10 mouse cellular contexts compared by ENCODE assay signal in genomic region chr10:40629140-40629539, GRCm38 (mm10). TPM values are rescaled to one million over a fixed set of nuclear protein-coding genes. Genes with fewer than 3 reads are reported as not detected.
DNase-seq lines count a peak whose midpoint lies in the region; ATAC-seq and TF ChIP-seq lines count a peak whose summit lies in the region.
"Had no signal": no experiment of that assay in that cellular context is flagged by ENCODE, and none has a peak within 500 bp of the region (broad histone marks: within the 10 kb centered on the region; RNA-seq: fewer than 3 reads in every experiment).

No protein-coding gene starts in this region.

- WGBS in hindbrain, postnatal 0 days = 80% methylated on average over 7 of the region's 7 CpGs
- 79% methylated on average over 7 of the region's 7 CpGs for WGBS in hindbrain, embryonic 10.5 days
- 80% methylated on average over 7 of the region's 7 CpGs for WGBS in heart, postnatal 0 days

- H3K9ac ChIP-seq in hindbrain, postnatal 0 days (replicated peaks; ENCODE audit: low read length) = no peak overlapping the region
- no peak overlapping the region for H3K9ac ChIP-seq in heart, postnatal 0 days (replicated peaks; ENCODE audit: low read depth, low read length)
- H3K9ac ChIP-seq: embryonic facial prominence, embryonic 13.5 days; liver, embryonic 15.5 days had no signal

- peak overlapping the region; percentile 38; the same call in 1 of the 2 replicates for H3K4me2 ChIP-seq in hindbrain, postnatal 0 days (ENCODE audit: low read depth, low read length)
- H3K4me2 ChIP-seq in heart, postnatal 0 days (ENCODE audit: low read depth, low read length) = peak overlapping the region; percentile 25; the same call in 1 of the 2 replicates
- H3K4me2 ChIP-seq: embryonic facial prominence, embryonic 13.5 days; liver, embryonic 15.5 days had no signal

- H3K27ac ChIP-seq in hindbrain, postnatal 0 days = no peak overlapping the region
- H3K27ac ChIP-seq in hindbrain, embryonic 10.5 days = no peak overlapping the region
- peak overlapping the region; percentile 99 for H3K27ac ChIP-seq in heart, postnatal 0 days (ENCODE audit: low read depth)
- H3K27ac ChIP-seq: embryonic facial prominence, embryonic 13.5 days; liver, embryonic 15.5 days had no signal

- no peaks in the 10 kb centered on the region for H3K27me3 ChIP-seq in hindbrain, postnatal 0 days (ENCODE audit: insufficient read depth, low read length)
- H3K27me3 ChIP-seq in hindbrain, embryonic 10.5 days (ENCODE audit: insufficient read depth, poor library complexity, severe bottlenecking) = no peaks in the 10 kb centered on the region
- no peaks in the 10 kb centered on the region for H3K27me3 ChIP-seq in E14TG2a.4 (ENCODE audit: insufficient read depth, low read length)
- H3K27me3 ChIP-seq in heart, postnatal 0 days (ENCODE audit: control insufficient read depth, insufficient read depth, low read length) = no peaks in the 10 kb centered on the region
- H3K27me3 ChIP-seq: embryonic facial prominence, embryonic 13.5 days; liver, embryonic 15.5 days had no signal

- peak; percentile 75 for TF ChIP-seq CTCF in hindbrain, postnatal 0 days (IDR thresholded peaks at IDR 0.05; ENCODE audit: low read depth)
- peak; percentile 47 for TF ChIP-seq CTCF in E14TG2a.4 (conservative IDR thresholded peaks at IDR 0.05; ENCODE audit: low read length)
- TF ChIP-seq CTCF in heart, postnatal 0 days (IDR thresholded peaks at IDR 0.05; ENCODE audit: low read depth) = peak; percentile 72

- no peak for ATAC-seq in hindbrain, postnatal 0 days
- no peak for ATAC-seq in heart, postnatal 0 days (ENCODE audit: insufficient read depth, low read depth)
- ATAC-seq in erythroblast, adult 5-6 weeks (replicated peaks; ENCODE audit: low FRiP score, poor library complexity, severe bottlenecking) = no peak

- peak; percentile 55 for DNase-seq in hindbrain, postnatal 0 days (ENCODE audit: low spot score)
- no peak for DNase-seq in hindbrain, embryonic 10.5 days (ENCODE audit: low spot score)
- DNase-seq in c-Kit-positive CD71-positive TER-119-negative erythroid progenitor cells, embryonic 14.5 days (ENCODE audit: low read depth) = peak; percentile 30
- DNase-seq in heart, postnatal 0 days (ENCODE audit: low spot score) = peak; percentile 19
- DNase-seq in lung, postnatal 4 days = peak; percentile 59 to 69
- no peak for DNase-seq in adrenal gland, postnatal 25 days

- no peak for TF ChIP-seq EP300 in heart, postnatal 0 days (IDR thresholded peaks at IDR 0.05; ENCODE audit: low read depth)

- H3K4me1 ChIP-seq in hindbrain, postnatal 0 days (ENCODE audit: insufficient read depth, low read length) = peaks cover 6% of the 10 kb centered on the region; the same call in 1 of the 2 replicates
- H3K4me1 ChIP-seq in hindbrain, embryonic 10.5 days (replicated peaks) = peaks cover 9% of the 10 kb centered on the region
- H3K4me1 ChIP-seq in E14TG2a.4 (replicated peaks; ENCODE audit: low read depth, low read length) = no peaks in the 10 kb centered on the region; the same call in 1 of the 2 replicates
- H3K4me1 ChIP-seq in heart, postnatal 0 days (ENCODE audit: control insufficient read depth, insufficient read depth) = no peaks in the 10 kb centered on the region
- H3K4me1 ChIP-seq: liver, embryonic 15.5 days had no signal

- no peaks in the 10 kb centered on the region for H3K9me3 ChIP-seq in hindbrain, postnatal 0 days (ENCODE audit: low read length)
- H3K9me3 ChIP-seq in hindbrain, embryonic 10.5 days = no peaks in the 10 kb centered on the region
- peaks cover 9% of the 10 kb centered on the region; the same call in 1 of the 2 replicates for H3K9me3 ChIP-seq in E14TG2a.4 (ENCODE audit: low read length)
- no peaks in the 10 kb centered on the region for H3K9me3 ChIP-seq in heart, postnatal 0 days (replicated peaks; ENCODE audit: control insufficient read depth, low read length)
- H3K9me3 ChIP-seq: embryonic facial prominence, embryonic 13.5 days; liver, embryonic 15.5 days had no signal

- H3K36me3 ChIP-seq in hindbrain, postnatal 0 days (ENCODE audit: insufficient read depth, low read length) = no peaks in the 10 kb centered on the region
- H3K36me3 ChIP-seq in hindbrain, embryonic 10.5 days = no peaks in the 10 kb centered on the region
- no peaks in the 10 kb centered on the region for H3K36me3 ChIP-seq in E14TG2a.4 (ENCODE audit: insufficient read depth, low read length)
- H3K36me3 ChIP-seq in heart, postnatal 0 days (replicated peaks; ENCODE audit: control insufficient read depth, insufficient read depth, low read length) = no peaks in the 10 kb centered on the region
- H3K36me3 ChIP-seq: embryonic facial prominence, embryonic 13.5 days; liver, embryonic 15.5 days had no signal

- no peak overlapping the region for H3K4me3 ChIP-seq in hindbrain, postnatal 0 days (ENCODE audit: low read length)
- no peak overlapping the region for H3K4me3 ChIP-seq in hindbrain, embryonic 10.5 days
- no peak overlapping the region for H3K4me3 ChIP-seq in E14TG2a.4 (replicated peaks; ENCODE audit: low read length)
- no peak overlapping the region for H3K4me3 ChIP-seq in heart, postnatal 0 days (ENCODE audit: low read depth, low read length)
- H3K4me3 ChIP-seq: embryonic facial prominence, embryonic 13.5 days; liver, embryonic 15.5 days had no signal

RNA-seq across cellular contexts. Expression of gene Ddo, which starts 0.7 kb away (rescaled TPM):
- total RNA-seq in hindbrain, postnatal 0 days (2014; rRNA removed) = 3.8 and 6.0 TPM in 2 replicates
- polyA plus RNA-seq in hindbrain, postnatal 0 days (2015; fragmentation: Nextera tagmentation; extraction: Ambion mirVana) = 4.2 and 4.8 TPM in 2 replicates
- 0.19 and 1.4 TPM in 2 replicates for polyA plus RNA-seq in hindbrain, embryonic 10.5 days (2016; fragmentation: Nextera tagmentation; extraction: Ambion mirVana)
- total RNA-seq in heart, postnatal 0 days (2014; rRNA removed; ENCODE audit: low replicate concordance) = 41.4 and 52.6 TPM in 2 replicates
- polyA plus RNA-seq in heart, postnatal 0 days (2015; fragmentation: Nextera tagmentation; extraction: Ambion mirVana) = 26.7 and 32.0 TPM in 2 replicates
- not detected in 2 replicates for total RNA-seq in erythroblast, adult 5-6 weeks (2015; ENCODE audit: low replicate concordance)
- not detected in 2 replicates for total RNA-seq in erythroblast, adult 5-6 weeks (2017; ENCODE audit: low replicate concordance)
- total RNA-seq in adrenal gland, postnatal 25 days (2021) = 10.6 and 10.8 TPM in 2 replicates

RNA-seq across cellular contexts. Expression of gene Mettl24, which starts 53.9 kb away (rescaled TPM):
- total RNA-seq in hindbrain, postnatal 0 days (2014; rRNA removed) = 0.14 TPM in 1 of 2 replicates, not detected in the other
- 1.1 TPM in 2 replicates for polyA plus RNA-seq in hindbrain, postnatal 0 days (2015; fragmentation: Nextera tagmentation; extraction: Ambion mirVana)
- polyA plus RNA-seq in hindbrain, embryonic 10.5 days (2016; fragmentation: Nextera tagmentation; extraction: Ambion mirVana) = 1.2 and 1.4 TPM in 2 replicates
- total RNA-seq in heart, postnatal 0 days (2014; rRNA removed; ENCODE audit: low replicate concordance) = 0.43 and 4.7 TPM in 2 replicates
- 2.9 and 3.0 TPM in 2 replicates for polyA plus RNA-seq in heart, postnatal 0 days (2015; fragmentation: Nextera tagmentation; extraction: Ambion mirVana)
- total RNA-seq in erythroblast, adult 5-6 weeks (2015; ENCODE audit: low replicate concordance) = not detected in 2 replicates
- not detected in 2 replicates for total RNA-seq in erythroblast, adult 5-6 weeks (2017; ENCODE audit: low replicate concordance)
- 6.1 and 8.4 TPM in 2 replicates for total RNA-seq in adrenal gland, postnatal 25 days (2021)

RNA-seq across cellular contexts. Expression of gene Slc22a16, which starts 59.0 kb away (rescaled TPM):
- not detected in 2 replicates for total RNA-seq in hindbrain, postnatal 0 days (2014; rRNA removed)
- polyA plus RNA-seq in hindbrain, postnatal 0 days (2015; fragmentation: Nextera tagmentation; extraction: Ambion mirVana) = not detected in 2 replicates
- polyA plus RNA-seq in hindbrain, embryonic 10.5 days (2016; fragmentation: Nextera tagmentation; extraction: Ambion mirVana) = not detected in 2 replicates
- total RNA-seq in heart, postnatal 0 days (2014; rRNA removed; ENCODE audit: low replicate concordance) = not detected in 2 replicates
- not detected in 2 replicates for polyA plus RNA-seq in heart, postnatal 0 days (2015; fragmentation: Nextera tagmentation; extraction: Ambion mirVana)
- total RNA-seq in erythroblast, adult 5-6 weeks (2015; ENCODE audit: low replicate concordance) = not detected in 2 replicates
- total RNA-seq in erythroblast, adult 5-6 weeks (2017; ENCODE audit: low replicate concordance) = not detected in 2 replicates
- not detected in 2 replicates for total RNA-seq in adrenal gland, postnatal 25 days (2021)
- polyA plus RNA-seq: embryonic facial prominence, embryonic 13.5 days; liver, embryonic 15.5 days had no signal

Comparison
In these comparisons a context has a peak if more than half of its experiments do, and no peak if none do; other contexts are left out.
1. DNase-seq: peak in hindbrain, postnatal 0 days (single experiment), c-Kit-positive CD71-positive TER-119-negative erythroid progenitor cells, embryonic 14.5 days (single experiment), heart, postnatal 0 days (single experiment) and lung, postnatal 4 days (2 of 2); none in hindbrain, embryonic 10.5 days (single experiment) and adrenal gland, postnatal 25 days (single experiment).
2. Peak in every context shown above with its lines, with median percentiles within 50 percentile points of each other: CTCF ChIP-seq.